Mouse (Mus musculus) small intestine, adult 2 months (tissue): ENCODE measurements around the gene Rps21. TPM values are rescaled to one million over a fixed set of nuclear protein-coding genes. Genes with fewer than 3 reads are reported as not detected.

Experiments used
- H3K27ac ChIP-seq: fragments of 200-500 bp; 2 replicates; pipeline ENCODE4 v1.5.1; 2012; ENCODE audit warnings: low read depth, low read length, control low read depth, inconsistent platforms; ENCODE audit not compliant: insufficient read depth
- H3K27me3 ChIP-seq: fragments of 200-500 bp; 2 replicates; pipeline ENCODE4 v1.6.1; 2012; ENCODE audit warnings: mild to moderate bottlenecking, moderate library complexity, low read length, inconsistent platforms; ENCODE audit not compliant: control insufficient read depth, insufficient read depth
- H3K36me3 ChIP-seq: fragments of 200-500 bp; 2 replicates; pipeline ENCODE4 v1.6.1; 2012; ENCODE audit warnings: mild to moderate bottlenecking, low read length, control low read depth, inconsistent platforms; ENCODE audit not compliant: control insufficient read depth, insufficient read depth
- H3K4me1 ChIP-seq: fragments of 200-500 bp; 2 replicates; pipeline ENCODE4 v1.6.1; 2012; ENCODE audit warnings: low read length, inconsistent platforms, mixed read lengths; ENCODE audit not compliant: control insufficient read depth, insufficient read depth, insufficient read length
- H3K4me3 ChIP-seq: fragments of 200-500 bp; 2 replicates; pipeline ENCODE4 v1.5.1; 2012; ENCODE audit warnings: low read depth, mild to moderate bottlenecking, control low read depth, inconsistent platforms, low read length, moderate library complexity
- CTCF ChIP-seq: fragments of 200-500 bp; IDR thresholded peaks from 2 replicates; pipeline ENCODE4 v1.5.1; 2012; ENCODE audit warnings: low read depth, mild to moderate bottlenecking, control low read depth, inconsistent platforms, low read length, moderate library complexity, mixed read lengths; ENCODE audit not compliant: insufficient replicate concordance, insufficient read length; ENCODE audit errors: extremely low read depth
- POLR2A ChIP-seq: fragments of 200-500 bp; IDR thresholded peaks from 2 replicates; pipeline ENCODE4 v1.6.1; 2012; ENCODE audit warnings: low read depth, mild to moderate bottlenecking, control low read depth, inconsistent platforms, low read length, moderate library complexity
- WGBS: fragments of 180-500 bp; shearing (Covaris S2); methylation state at CpG from one replicate; pipeline ENCODE4 v1.1.7; 2018; 5-methylcytosine and 5-hydroxymethylcytosine counted together
- polyA plus RNA-seq: library from polyadenylated mRNA; depleted of rRNA; stranded (reverse); fragments of >200 nt; gene quantifications from 2 replicates; pipeline ENCODE4 v1.2.3, GENCODE M21; 2012; rRNA removed

Rps21 gene
- polyA plus RNA-seq, 1 experiment = 2,413 TPM

DNA sequence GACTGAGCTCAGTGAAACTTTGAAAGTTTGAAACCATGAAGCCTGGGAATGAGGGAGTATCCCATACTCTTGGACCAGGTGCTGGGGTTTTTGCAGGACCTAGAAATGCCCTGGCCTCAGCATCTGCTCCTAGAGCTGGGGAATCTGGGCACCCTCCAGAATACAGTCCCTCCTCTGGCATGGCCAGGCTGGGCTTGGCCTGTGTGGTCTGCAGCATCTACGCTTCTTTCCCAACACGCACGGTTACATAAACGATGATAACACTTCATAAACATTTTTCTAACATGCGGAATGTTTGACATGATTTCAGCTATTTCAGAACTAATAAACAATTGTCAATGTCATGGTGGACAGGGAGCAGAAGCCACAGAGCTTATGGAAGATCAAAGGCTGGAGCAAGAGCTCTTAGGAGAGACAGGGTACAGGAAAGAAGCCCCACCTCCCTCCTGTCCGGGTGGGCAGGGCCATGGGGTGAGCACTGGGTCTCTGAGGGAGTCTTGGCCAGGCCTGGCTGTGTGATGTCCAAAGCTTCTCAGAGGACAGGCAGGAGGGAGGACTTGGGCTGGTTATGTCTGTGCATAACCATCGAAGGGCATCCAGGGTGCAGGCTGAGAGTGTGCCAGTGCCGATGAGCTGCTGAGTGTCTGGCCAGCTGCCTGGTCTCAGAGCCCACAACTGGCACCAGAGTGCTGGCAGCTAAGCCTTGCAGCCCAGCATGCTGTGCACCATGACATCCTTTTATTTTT lies 49.4 kb downstream of the Rps21 start:
- Histone ChIP-seq H3K4me3 (no peak overlapping the region), H3K36me3 (no peaks in the 10 kb centered on the region), H3K27me3 (no peaks in the 10 kb centered on the region), H3K27ac (no peak overlapping the region), H3K4me1 (peaks cover 11% of the 10 kb centered on the region)
- TF ChIP-seq POLR2A (no peak), CTCF (no peak)
- WGBS = 76% methylated on average over 8 of the region's 8 CpGs

DNA sequence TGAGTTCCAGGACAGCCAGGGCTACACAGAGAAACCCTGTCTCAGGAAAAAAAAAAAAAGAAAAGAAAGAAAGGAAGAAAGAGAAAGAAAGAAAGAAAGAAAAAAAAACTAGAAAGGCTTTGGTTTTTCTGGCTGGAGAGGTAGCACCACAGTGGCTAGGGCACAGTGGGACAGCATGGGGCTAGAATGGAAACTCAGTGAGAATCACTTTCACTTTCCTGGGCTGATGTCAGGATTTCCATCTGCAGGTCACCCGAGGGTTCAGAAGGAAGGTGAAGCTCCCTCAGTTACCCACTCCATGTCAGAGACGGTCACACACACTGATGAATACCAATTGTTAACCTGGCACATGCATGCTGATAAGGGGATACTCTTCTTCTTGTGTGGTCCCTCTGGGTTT lies 50.5 kb downstream of the Rps21 start:
- Histone ChIP-seq H3K27ac (peak overlapping the region; percentile 67), H3K36me3 (no peaks in the 10 kb centered on the region), H3K4me3 (no peak overlapping the region), H3K27me3 (no peaks in the 10 kb centered on the region), H3K4me1 (peaks cover 11% of the 10 kb centered on the region)
- 27% methylated on average over 2 of the region's 2 CpGs for WGBS
- TF ChIP-seq CTCF (no peak), POLR2A (no peak)

Other genes with a start within 250 kb of the Rps21 start
- gene Lsm14b, start 232.4 kb upstream of the Rps21 start, polyA plus RNA-seq = 10.7 and 23.7 TPM in 2 replicates
- gene Psma7, start 214.9 kb upstream of the Rps21 start, polyA plus RNA-seq = 102 and 152 TPM in 2 replicates
- 4.0 and 7.7 TPM in 2 replicates for gene Ss18l1, start 214.9 kb upstream of the Rps21 start, polyA plus RNA-seq
- 6.3 and 10.2 TPM in 2 replicates for gene Mtg2, start 186.8 kb upstream of the Rps21 start, polyA plus RNA-seq
- 0.06 and 0.08 TPM in 2 replicates for gene Hrh3, start 152.9 kb upstream of the Rps21 start, polyA plus RNA-seq
- 14.1 and 18.1 TPM in 2 replicates for gene Osbpl2, start 138.1 kb upstream of the Rps21 start, polyA plus RNA-seq
- gene Adrm1, start 85.9 kb upstream of the Rps21 start, polyA plus RNA-seq = 103 and 148 TPM in 2 replicates
- 36.0 and 41.7 TPM in 2 replicates for gene Lama5, start 31.5 kb upstream of the Rps21 start, polyA plus RNA-seq
- gene Cables2, start 16.1 kb downstream of the Rps21 start, polyA plus RNA-seq = 15.3 and 32.0 TPM in 2 replicates
- gene Rbbp8nl, start 32.5 kb downstream of the Rps21 start, polyA plus RNA-seq = 1.2 and 1.6 TPM in 2 replicates
- 36.0 and 121 TPM in 2 replicates for gene Gata5, start 77.3 kb downstream of the Rps21 start, polyA plus RNA-seq
- gene Slco4a1, start 198.9 kb downstream of the Rps21 start, polyA plus RNA-seq = 11.2 and 13.9 TPM in 2 replicates
- gene Ntsr1, start 242.6 kb downstream of the Rps21 start, polyA plus RNA-seq = 0.38 and 0.70 TPM in 2 replicates